Mouse (Mus musculus): ENCODE data around the gene Kcnq1. TPM values are rescaled to one million over a fixed set of nuclear protein-coding genes. Genes with fewer than 3 reads are reported as not detected.

Gene Kcnq1
- polyA plus RNA-seq (2014; fragmentation: Illumina TruSeq; extraction: RNeasy Lipid Tissue Mini Kit (QIAGEN cat#74804); ENCODE audit: low read depth, low replicate concordance): 13.6 TPM

DNA sequence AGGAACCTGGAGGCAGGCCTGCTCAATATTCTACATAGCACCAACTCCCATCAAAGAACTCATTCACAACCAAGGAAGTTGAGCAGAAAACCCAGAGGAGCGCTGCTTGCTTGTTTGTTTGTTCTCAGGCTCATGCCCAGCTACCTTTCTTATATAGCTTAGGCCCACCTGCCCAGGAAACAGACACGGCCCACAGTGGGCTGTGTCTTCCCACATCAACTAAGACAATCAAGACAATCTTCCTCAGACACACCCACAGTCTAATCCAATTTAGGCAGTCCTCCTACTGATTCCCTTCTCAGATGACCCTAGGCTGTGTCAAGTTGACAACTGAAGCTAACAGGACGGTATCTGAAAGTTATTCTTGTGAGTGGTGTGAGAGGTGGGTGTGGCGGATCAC, at the start of gene Kcnq1:
Gene Kcnq1 (plus strand): TSS at position 301 of the 400 bp plus-strand sequence.

GRCm38 (mm10) chr7:143068882-143069591, 37.1 kb upstream of the Kcnq1 start, which contains the start of gene Tssc4:
Gene Tssc4, plus strand, starts transcription at chr7:143069249.

GRCm38 (mm10) chr7:143094592-143095553, 11.3 kb upstream of the Kcnq1 start, which contains the start of gene Trpm5:
Gene Trpm5, minus strand, starts transcription at chr7:143094642.

DNA sequence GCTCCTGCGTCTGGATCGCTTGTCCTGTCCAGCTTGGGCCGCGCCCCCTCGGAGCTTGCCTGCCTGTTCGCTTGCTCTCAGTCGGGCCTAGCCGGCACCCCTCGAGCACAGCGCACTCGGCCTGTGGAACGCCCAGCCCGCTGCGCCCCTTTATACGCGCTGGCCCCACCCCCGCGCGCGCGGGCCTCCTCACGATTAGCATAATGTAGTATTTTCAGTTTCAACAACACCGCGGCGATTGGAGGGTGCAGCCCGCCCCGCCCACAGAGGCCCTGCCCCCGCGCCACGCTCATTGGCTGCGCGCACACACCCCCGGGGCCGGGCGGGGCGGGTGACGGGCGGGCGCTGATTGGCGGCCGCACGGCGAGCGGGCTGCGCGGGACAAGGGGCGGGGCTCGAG, 354.7 kb downstream of the Kcnq1 start, which contains the start of gene Cdkn1c:
Gene Cdkn1c (minus strand): TSS at position 177 of the 400 bp plus-strand sequence.

DNA sequence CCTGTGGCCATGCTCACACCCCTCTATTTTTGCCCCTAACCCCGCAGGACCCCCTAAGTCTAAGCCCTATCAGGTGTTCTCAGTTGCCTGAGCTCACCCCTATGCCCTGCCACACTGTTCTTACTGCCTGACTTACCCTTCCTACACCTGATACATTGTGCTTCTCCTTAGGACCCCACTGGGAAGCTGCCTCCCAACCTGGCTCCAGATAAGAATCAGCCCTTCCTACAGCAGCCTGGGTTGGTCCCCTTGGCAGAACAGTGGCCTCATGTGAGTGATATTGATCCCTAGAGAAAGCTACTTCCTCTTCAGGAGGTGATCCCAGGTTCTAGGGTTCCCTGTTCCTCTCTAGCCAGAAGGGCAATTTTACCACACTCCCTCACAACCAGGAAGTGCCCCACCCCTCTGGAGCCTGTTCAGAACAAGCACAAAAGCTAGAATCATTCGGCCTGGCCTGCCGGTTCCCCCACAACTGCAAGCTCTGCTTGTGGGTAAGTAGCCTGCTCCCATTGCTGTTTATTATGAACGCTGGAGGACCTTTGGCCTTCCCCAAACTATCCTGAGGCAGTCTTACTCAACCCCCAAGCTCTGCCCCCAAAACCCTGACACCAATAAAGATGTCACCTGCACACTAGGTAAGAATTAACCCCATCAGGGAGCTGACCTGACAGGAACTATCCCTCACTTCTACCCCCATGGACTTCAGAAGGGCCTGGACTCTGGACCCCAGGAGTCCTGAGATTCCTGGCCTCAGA, 367.4 kb downstream of the Kcnq1 start, which contains the start of gene Slc22a18:
Gene Slc22a18 (plus strand): TSS at position 390 of the 755 bp plus-strand sequence.

Other genes with a start within 250 kb of the Kcnq1 start
- not detected for gene Th, start 175.2 kb upstream of the Kcnq1 start, polyA plus RNA-seq (2014; fragmentation: Illumina TruSeq; extraction: RNeasy Lipid Tissue Mini Kit (QIAGEN cat#74804); ENCODE audit: low read depth, low replicate concordance)
- 2.5 TPM for gene Ascl2, start 137.1 kb upstream of the Kcnq1 start, polyA plus RNA-seq (2014; fragmentation: Illumina TruSeq; extraction: RNeasy Lipid Tissue Mini Kit (QIAGEN cat#74804); ENCODE audit: low read depth, low replicate concordance)
- gene Tspan32, start 101.3 kb upstream of the Kcnq1 start, polyA plus RNA-seq (2014; fragmentation: Illumina TruSeq; extraction: RNeasy Lipid Tissue Mini Kit (QIAGEN cat#74804); ENCODE audit: low read depth, low replicate concordance): 2.3 TPM
- gene Cd81, start 53.6 kb upstream of the Kcnq1 start, polyA plus RNA-seq (2014; fragmentation: Illumina TruSeq; extraction: RNeasy Lipid Tissue Mini Kit (QIAGEN cat#74804); ENCODE audit: low read depth, low replicate concordance): 67.3 TPM
- 0.57 TPM for gene Tssc4, start 37.1 kb upstream of the Kcnq1 start, polyA plus RNA-seq (2014; fragmentation: Illumina TruSeq; extraction: RNeasy Lipid Tissue Mini Kit (QIAGEN cat#74804); ENCODE audit: low read depth, low replicate concordance)
- gene Trpm5, start 11.7 kb upstream of the Kcnq1 start, polyA plus RNA-seq (2014; fragmentation: Illumina TruSeq; extraction: RNeasy Lipid Tissue Mini Kit (QIAGEN cat#74804); ENCODE audit: low read depth, low replicate concordance): 2.4 TPM